Mouse (Mus musculus) granulocyte monocyte progenitor cell, adult 5-6 weeks (primary cell): ENCODE measurements around the gene Hoxd1. TPM values are rescaled to one million over a fixed set of nuclear protein-coding genes. Genes with fewer than 3 reads are reported as not detected.

ENCODE experiments used
- ATAC-seq: replicated peaks from 2 replicates; pipeline ENCODE4 v1.8.0; 2016; ENCODE audit warnings: mild to moderate bottlenecking, moderate TSS enrichment, inconsistent platforms; ENCODE audit not compliant: poor library complexity, severe bottlenecking
- total RNA-seq, 2 experiments: library from RNA; stranded (forward) in 1 of 2; stranded (reverse) in 1 of 2; fragments of 200-712, 200-1000 nt in 1 of 2; fragments of >200 nt in 1 of 2; fragmentation: Nextera tagmentation in 1 of 2; gene quantifications; 2 replicates each; pipeline ENCODE4 v1.2.3; 2014 to 2017

The Hoxd1 gene
- total RNA-seq, 2 experiments from 2014 or later: not detected

DNA sequence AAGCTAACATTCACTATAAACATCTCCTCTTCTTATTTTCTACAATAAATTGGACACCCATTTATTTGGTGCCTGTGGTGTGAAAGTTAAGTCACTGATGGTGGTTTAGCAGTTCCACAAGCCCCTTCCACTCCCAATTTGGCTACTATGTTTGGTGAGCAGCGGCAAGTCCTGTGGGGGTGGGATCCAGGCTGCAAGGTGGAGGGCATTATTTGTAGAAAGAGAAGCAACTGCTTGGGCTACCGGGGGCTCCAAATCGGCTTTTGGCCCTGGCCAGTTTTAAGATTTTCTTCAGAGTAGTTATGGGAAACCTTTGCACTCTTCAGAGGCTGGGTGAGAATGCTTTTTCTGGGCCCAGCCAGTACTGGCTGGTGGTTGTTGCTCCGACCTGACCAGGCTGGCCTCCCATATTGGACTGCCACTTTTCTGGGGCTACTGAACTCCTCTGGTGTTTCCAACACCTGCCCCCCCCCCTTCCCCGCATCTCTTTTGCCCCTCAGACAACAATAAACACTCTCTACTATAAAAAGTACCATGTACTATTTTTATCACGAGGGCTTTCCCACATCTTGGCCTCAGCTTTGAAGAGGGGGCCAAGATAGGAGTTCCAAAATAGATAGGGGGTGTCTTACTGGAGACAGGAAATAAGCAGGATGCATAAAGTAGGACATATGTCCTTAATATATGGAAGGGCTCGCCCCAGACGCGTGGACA, 30.8 kb upstream of the Hoxd1 start:
- no peak for ATAC-seq

DNA sequence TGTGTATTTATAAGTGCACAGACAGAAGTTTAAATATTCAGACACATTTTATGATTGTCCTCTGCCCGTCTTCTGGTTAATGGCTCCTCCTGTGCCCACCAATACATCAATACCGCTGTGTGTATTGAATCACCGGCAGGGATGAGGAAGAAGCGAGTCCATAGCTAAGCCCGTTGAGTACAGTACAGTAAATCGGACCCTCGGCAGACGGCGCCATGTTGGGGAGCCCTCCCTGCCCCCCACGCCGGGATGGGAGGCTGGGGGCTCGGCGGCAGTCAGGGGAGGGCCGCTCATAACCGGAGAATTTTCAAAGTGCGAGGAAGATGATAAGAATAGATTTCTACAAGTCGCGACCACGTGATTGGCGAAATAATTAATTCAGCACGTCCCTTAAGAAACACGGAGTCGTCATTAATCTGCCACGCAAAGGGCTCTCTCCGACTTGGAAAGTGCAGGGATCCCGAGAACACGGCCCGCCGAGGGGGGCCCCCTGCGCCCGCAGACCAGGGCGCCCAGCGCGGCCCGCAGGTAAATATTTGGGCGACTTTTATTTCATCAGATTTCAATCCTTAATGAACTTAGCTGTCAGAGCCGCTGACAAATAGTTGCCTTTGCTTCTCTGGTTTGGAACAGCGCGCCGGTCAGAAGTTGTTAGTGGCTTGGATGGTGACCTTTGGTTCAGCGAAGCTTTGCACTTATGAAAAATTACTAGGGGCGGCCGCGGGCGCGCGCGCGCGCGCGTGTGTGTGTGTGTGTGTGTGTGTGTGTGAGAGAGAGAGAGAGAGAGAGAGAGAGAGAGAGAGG, 30.1 kb upstream of the Hoxd1 start:
- ATAC-seq: no peak

DNA sequence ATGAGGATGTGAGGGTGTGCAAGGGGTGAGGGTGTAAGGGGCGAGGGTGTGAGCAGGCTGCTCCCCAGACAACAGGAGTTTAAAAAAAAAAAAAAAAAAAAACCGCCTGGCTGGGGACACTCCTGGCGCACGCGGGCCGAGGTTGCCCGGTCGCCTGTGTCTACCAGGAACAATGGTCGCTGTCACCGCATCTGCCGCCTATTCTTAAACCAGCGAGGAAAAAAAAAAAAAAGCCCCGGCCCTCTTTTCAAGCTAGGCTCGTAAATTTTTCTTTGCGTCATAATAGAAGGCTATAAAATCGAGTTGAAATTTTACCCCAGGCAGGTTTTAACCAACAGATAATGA, 29.5 kb upstream of the Hoxd1 start:
- ATAC-seq: no peak

DNA sequence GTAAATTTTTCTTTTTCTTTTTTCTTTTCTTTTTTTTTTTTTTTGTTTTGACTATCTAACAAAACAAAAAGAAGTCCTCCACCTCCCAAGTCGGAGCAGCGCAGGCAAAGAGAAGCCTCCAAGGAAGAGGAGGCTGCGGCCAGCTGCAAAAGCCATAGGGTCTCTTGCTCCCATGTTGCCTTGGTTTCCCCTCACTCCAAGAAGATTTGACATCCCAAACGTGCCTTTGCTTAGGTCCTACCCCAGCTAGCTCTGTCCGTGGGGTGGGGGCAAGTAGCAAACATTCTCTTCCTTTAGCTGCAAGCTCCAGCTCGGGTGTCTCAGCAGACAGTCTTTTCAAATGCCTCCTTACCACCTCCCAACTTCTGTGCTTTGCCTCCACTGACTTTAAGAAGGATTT, 29.0 kb upstream of the Hoxd1 start:
- no peak for ATAC-seq

DNA sequence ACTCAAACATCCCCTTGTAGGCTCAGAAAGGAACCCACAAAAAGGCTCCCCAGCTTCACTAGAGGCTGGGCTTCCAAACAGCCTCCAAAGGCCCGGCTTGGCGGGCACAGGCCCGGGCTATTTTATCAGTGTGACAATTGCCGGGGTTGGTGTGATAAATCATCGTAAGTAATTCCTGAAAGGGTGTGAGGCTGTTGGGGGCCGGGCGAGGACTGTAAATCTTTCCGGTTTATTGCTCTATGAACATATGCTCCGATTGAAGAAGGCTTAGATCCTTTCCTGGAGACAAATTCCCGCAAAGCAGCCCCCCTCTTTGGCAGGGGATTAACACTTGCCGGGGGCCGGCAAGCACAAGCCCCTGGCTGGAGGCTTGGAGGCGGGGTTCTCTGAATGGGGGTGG, 28.3 kb upstream of the Hoxd1 start:
- ATAC-seq: no peak

DNA sequence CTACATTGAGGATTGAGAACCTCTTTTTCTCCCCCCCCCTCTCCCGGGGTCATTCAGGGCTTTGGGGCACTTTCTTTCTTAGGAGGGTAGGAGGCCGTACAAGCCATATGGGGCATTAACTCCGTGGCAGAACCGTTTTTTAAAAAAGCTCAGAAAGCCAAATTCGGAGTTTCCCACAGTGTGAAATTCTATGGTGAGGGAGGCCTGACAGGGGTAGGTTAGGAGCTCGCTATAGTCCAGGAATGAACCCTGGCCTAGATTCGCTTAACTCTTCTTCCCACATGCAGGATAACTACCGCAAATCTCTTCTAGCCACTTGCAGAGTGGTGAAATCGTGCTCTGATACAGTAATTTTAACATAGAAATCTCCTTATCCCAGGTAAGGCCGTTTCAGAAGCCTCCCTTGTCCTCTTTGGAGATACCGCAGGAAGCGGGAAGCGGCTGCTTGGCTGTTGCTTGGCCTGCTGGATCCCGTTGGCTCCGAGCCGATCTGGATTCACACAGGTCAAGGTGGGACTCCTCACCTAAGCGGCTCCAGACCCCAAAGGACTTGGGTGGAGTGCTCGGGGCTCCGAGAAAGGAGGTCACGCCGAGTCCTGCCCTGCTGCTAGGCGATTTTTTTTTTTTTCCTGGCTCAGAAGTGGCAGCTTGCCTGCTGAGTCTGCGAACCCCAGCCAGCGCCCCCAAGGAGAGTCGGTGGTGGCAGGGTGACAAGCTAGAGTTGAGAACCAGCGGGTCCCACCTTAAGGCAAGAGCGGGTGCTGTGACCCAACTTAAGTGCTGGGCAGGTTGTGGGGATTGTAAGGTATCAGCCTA, 27.6 kb upstream of the Hoxd1 start:
- ATAC-seq: no peak

DNA sequence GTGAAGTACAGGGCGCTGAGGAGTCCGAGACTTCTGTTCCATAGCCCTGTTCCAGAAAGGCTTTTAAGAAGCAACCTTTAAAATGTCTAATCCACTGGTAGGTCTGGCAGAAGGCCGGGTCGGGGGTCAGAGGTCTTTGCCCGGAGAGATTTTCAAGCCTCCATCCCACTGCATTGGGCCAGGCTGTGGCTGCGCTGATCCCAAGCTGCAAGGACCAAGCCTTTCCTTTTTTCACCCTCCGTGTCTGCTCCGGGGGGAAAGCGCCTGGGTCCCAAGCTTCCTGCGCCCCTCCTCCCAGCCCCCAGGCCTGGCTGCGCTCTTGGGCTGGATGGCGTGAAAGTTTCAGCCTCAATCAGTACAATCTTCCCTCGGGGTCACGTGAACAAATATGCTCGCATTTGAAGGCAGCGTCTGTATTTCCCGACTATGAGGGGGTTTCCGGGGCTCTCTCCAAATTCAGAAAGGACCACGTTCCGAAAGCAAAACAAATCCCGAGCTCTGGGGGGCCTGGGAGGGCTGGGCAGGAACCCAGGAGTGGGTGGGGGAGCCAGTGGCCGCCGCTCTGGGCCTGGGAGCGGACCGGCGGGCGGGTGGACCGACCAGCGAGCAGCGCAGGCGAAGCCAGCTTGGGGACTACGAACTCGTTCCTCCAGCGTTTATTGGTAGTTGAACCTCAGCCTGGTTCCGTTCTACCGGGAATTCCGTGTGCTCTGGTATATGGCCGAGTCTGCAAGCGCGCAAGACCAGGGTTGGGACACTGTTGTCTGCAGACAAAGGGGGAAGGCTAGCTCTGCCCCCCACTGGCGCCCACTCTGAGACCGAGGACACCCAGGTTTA, 26.7 kb upstream of the Hoxd1 start:
- ATAC-seq: no peak

DNA sequence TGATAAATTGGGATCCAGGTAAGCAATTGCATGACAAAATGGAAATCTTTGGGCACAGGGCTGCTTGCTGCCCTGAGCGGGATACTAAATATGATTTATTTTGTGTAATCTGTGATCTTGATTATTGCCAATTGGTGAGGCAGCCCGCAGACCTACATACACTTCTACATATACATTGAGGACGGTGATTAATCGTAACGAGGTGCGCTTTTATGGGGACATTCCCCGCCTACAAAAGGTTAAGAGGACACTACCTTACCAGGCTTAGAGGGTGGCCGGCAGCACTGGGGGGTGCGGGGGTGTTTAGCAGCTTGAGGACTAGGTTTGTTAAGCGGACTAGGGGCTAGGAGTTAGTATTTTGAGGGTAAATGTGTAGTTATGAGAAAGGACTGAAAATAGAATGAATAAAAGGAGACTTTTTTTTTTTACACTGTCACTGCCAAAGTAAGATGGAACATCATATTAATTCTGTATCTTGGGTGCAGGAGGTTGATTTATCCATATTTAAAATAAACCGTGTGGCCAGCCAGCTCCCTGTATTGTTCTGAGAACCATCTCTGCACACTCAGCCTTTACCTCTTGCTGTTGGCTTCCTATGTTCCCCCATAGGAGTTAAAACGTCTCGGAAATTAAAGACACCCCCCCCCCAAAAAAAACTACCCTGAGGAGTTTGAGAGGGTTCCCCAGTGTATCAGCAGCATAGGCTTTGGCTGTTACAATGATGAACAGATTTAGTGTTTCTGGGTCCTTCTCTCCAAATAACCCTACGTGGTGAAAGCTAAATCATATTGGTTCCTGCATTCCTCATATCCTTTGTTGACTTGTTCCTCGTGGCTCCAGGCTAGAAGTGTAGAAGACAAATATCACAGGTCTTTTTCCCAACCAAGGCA, 25.8 kb upstream of the Hoxd1 start:
- no peak for ATAC-seq

DNA sequence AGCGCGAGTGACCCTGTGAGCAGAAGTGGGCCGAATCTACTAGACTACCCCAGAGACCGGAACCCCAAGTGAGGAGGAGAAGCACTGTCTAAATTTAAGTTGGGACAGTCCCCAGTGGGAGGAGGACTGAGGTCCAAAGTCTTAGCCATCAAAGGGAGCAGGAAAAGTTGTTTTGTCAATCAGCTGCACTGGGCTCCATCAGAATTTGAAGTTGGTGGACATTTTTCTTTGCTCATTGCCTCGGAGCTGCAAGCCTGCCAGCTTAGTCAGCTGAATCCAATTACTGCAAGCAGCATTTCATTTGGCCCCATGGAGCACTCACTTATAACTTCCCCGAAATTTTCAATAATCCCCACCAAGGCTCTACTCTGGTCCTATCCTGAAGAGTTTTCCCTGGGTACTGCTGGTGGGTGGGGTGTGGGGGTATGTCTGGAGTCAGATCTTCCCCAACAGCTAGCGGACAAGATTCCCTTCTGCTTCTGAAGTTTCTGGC, 25.2 kb upstream of the Hoxd1 start:
- ATAC-seq: no peak

DNA sequence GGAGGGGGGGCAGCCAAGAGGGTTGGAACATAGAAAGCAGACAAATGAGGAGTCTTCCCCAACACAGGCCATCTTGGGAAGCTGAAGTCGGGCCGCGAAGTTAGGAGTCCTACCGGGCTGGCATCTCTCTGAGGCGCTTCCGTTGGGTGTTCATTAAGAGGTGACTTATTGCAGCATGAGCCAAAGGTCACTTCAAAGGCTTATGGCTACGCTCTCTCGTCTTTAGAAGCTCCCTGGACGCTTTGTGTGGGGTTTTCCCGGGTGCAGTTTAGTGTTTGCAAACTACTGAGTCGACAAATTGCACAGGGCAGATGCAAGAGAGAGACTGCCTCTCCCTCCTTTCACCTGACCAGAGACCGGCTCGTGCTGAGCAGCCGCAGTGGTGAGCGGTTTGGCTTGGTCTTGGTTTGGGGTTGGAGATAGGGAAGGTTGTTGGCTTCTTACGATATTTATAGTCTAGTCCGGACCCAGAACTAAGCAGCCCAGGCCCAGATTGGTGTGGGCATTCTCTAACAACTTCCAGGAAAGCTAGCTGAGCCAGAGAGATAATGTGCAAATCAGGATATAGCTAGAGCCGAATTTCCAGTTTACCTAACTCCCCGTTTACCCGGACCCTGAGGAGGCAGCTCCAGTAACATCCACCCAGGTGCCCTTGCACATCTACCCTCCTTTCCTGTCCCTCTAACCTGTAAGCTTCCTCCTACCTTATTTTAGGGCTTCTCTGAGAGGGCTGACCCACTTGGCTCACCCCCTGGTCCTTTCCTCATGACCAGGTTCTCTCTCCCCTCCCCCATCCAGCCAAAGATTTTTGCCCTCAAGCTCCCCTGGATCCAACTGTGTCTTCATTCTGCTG, 23.9 kb upstream of the Hoxd1 start:
- ATAC-seq: no peak

DNA sequence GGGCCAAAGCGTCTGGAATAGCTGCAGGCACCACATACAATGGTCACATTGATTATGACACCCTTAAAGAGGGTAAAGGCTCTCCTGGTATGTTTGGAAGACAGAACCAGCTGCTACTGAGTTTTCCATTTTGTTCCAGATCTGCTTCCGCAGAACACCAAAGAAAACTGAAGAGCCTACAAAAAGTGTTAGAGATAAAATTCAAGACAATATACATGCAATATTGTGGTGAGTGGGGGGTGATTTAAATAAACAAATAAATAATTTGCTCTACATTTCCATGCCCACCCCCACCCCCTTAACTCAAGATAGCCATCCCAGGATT, 23.3 kb upstream of the Hoxd1 start:
- ATAC-seq: no peak

DNA sequence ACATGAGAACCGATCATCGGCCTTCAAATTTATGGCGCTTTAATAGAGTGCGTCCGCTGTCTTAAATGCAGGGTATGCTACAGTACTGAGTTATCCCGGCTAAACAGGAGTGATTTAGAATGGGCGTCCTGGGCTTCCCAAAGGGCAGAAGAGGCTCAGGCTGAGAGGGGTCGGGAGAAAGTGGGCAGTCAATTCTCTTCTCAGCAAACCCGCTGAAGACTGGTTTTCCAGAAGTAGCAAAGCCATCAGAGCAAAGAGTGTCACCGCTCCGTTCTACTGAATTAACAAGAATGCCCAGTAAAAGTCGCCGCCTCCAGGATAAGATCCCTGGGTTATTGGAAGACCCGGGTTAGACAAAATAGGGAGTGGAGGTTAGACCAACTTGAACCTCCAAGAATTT, 22.9 kb upstream of the Hoxd1 start:
- ATAC-seq: no peak

DNA sequence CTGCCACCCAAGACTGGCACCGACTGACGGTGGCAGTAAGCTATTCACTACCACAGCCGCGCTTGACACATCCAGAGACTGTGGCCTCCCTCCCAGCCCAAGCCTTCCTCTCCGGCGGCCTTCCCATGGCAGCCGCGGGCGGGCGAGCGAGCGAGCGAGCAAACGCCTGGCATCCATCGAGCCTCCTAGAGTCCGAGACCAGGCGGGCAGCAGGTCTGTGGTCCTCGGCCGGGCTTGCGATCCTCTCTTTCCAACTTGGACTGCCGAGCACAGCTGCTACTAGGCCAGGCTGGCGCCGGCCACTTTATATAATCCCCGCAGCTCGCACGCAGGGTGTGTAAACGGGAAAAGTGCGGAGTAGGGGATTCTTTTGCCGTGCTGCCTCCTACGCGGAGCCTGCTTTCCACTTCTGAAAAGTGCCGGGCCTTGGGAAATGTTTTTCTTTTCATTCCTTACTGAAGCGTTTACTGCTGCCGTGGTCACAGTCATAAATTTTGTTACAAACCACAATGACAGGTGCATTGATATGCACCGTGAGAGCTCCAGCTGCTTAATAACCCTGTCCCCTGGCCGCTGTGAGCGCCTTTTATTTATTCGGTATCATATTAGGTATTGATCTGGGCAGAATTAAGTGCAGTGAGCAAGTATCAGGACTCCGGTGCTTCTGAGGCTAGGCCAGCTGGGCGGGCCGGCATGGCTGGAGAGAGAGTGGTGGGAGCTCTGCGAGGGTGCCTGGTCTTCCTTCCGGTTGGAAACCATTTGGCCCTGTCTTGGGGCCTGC, 22.3 kb upstream of the Hoxd1 start:
- ATAC-seq: peak; percentile 17; the same call in 1 of the 2 replicates

DNA sequence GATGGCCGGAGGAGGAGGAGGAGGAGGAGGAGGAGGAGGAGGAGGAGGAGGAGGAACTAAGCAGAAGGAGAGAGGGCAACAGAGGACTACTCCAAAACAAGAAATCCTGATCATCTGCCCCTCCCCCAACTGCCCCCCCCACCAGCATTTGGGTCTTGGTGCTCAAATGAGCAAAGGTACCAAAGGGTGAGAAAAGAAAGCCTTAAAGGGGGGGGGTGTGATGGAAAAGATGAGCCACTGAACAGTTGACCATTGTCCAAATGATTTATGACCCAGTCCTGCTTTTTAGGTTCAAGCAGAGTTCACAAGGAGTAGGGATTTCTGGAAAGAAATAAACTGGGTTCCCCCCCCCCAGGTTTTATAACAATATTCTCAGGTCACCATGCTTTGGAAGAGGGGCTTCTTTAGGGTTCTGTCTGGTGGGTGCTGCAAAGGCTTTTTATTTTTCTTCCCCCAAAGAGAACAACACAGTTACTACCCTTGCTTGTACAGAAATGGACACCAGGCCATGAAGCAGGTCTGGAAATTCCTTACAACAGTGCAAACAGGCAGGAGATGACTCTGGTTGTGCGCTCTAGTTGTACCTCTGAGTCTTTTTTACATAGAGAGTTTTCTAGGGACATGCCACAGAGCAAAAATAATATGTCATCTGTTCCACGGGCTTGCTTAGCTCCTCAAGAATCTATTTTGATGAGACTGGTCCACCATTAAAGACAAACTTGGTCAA, 21.4 kb upstream of the Hoxd1 start:
- ATAC-seq: no peak

DNA sequence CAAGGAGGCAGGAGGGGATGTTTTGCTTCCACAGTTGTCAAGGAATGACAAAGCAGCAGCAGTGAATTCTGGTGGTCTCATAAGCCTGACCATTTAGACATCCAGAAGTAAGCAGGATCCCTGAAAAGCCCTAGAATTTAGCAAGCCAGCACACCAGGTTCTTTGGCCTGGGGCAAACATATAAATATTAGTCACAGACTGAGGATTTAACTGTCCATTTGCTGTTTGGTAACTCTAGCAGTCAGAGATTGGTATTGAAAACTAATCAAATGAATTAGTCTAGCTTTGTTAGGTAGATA, 20.9 kb upstream of the Hoxd1 start:
- no peak for ATAC-seq

DNA sequence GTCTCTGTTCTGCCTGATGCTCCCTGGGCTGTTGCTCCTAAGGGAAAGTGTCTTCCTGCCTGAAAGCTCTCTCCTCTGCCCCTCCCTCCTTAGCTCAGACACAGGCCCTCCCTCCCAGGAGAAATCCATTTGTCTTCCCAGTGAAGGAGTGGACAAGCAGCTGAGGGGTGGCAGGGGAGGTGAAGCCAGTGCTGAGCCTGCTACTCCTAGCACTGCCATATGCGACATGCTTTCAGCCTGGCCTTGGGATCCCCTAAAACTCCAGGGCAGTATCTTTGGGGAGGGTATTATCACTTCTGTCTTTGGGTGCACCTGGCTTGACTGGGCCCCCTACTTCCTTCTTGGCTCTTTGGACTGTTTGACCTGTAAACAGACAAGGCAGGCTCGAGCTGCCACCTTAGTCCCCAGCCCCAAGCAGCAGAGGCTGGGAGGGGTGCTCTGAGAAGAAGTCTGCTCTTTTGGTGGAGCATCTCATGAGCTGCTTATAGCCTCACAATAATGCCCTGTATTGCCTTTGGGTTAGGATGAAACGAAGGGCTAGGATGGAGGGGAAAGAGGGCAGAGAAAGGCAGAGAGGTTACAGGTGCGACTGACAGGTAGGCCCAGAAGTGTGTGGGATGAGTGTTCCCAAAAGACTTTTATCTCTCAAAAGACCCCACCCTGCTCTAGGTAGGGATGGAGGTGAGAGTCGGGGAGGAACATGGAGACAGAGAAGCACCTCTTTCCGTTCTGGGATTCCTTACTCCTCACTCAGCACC, 17.1 kb upstream of the Hoxd1 start:
- no peak for ATAC-seq
